Comparison of ENCODE assay signal across 23 mouse cellular contexts in the genomic region with DNA sequence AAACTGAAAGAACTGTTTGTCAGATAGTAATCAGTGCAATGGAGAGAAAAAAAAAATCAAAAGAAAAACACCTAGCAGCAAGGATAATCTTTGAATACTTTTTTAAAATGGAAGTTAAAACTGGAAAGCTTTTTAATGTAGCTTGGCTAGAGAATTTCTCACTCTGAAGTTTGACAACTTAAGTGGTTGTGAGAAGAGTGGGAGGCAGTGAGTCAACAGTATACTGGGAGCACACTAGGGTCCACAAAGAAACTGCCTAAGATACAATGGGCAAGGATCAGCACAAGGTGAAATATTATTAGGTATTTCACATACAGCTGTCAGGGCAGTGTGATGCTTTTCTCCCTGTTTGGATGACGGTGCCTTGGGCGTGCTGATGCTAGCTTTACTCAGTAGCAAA. TPM values are rescaled to one million over a fixed set of nuclear protein-coding genes. Genes with fewer than 3 reads are reported as not detected.
"Had no signal": no experiment of that assay in that cellular context is flagged by ENCODE, and none has a peak within 500 bp of the region (broad histone marks: within the 10 kb centered on the region; RNA-seq: fewer than 3 reads in every experiment).

No protein-coding gene starts in this region.

- H3K4me2 ChIP-seq: neural tube, embryonic 12.5 days; neural tube, embryonic 13.5 days; neural tube, embryonic 15.5 days; stomach, embryonic 15.5 days had no signal

- H3K9me3 ChIP-seq: neural tube, embryonic 12.5 days; neural tube, embryonic 13.5 days; neural tube, embryonic 15.5 days; stomach, embryonic 15.5 days had no signal

- DNase-seq: retina, postnatal 1 day; right cerebral cortex, postnatal 14 days; right cerebral cortex, postnatal 25 days; right cerebral cortex, postnatal 4 days; spleen, adult 18-20 months; thymus, adult 18-20 months; thymus, adult 2 months; thymus, postnatal 14 days; thymus, postnatal 25 days; thymus, postnatal 36 days; thymus, postnatal 4 days had no signal

- H3K27me3 ChIP-seq: neural tube, embryonic 12.5 days; neural tube, embryonic 13.5 days; neural tube, embryonic 15.5 days; stomach, embryonic 15.5 days had no signal

- H3K4me3 ChIP-seq: neural tube, embryonic 12.5 days; neural tube, embryonic 13.5 days; neural tube, embryonic 15.5 days; stomach, embryonic 15.5 days had no signal

- H3K4me1 ChIP-seq: neural tube, embryonic 12.5 days; neural tube, embryonic 13.5 days; neural tube, embryonic 15.5 days; stomach, embryonic 15.5 days had no signal

- H3K9ac ChIP-seq: neural tube, embryonic 12.5 days; neural tube, embryonic 13.5 days; neural tube, embryonic 15.5 days; stomach, embryonic 15.5 days had no signal

- H3K27ac ChIP-seq: neural tube, embryonic 12.5 days; neural tube, embryonic 13.5 days; neural tube, embryonic 15.5 days; stomach, embryonic 15.5 days; stomach, postnatal 0 days had no signal

- H3K36me3 ChIP-seq: neural tube, embryonic 12.5 days; neural tube, embryonic 13.5 days; neural tube, embryonic 15.5 days; stomach, embryonic 15.5 days had no signal

RNA-seq across cellular contexts. Expression of gene Lipi, which starts 23.0 kb away (rescaled TPM):
- polyA plus RNA-seq: neural tube, embryonic 11.5 days; neural tube, embryonic 12.5 days; neural tube, embryonic 13.5 days; neural tube, embryonic 14.5 days; small intestine, adult 2 months; spleen, adult 2 months; stomach, embryonic 15.5 days; stomach, embryonic 16.5 days; stomach, postnatal 0 days; thymus, adult 2 months; thymus, postnatal 0 days; urinary bladder, adult 2 months had no signal

RNA-seq across cellular contexts. Expression of gene Rbm11, which starts 29.7 kb away (rescaled TPM):
- polyA plus RNA-seq: small intestine, adult 2 months had no signal
